Mouse (Mus musculus) E14TG2a.4 (cell line): ENCODE results near the gene Trappc3.

Experiments
- H3K27me3 ChIP-seq: 2 replicates; pipeline ENCODE4 v1.6.1; 2014; ENCODE audit warnings: low read length, control low read depth; ENCODE audit not compliant: insufficient read depth
- H3K36me3 ChIP-seq: 2 replicates; pipeline ENCODE4 v1.6.1; 2014; ENCODE audit warnings: low read length, control low read depth; ENCODE audit not compliant: insufficient read depth
- H3K4me1 ChIP-seq: replicated peaks from 2 replicates; pipeline ENCODE4 v1.6.1; 2014; ENCODE audit warnings: low read depth, low read length, control low read depth
- H3K4me3 ChIP-seq: replicated peaks from 2 replicates; pipeline ENCODE4 v1.5.1; 2014; ENCODE audit warnings: mild to moderate bottlenecking, low read length
- H3K9me3 ChIP-seq: 2 replicates; pipeline ENCODE4 v1.6.1; 2014; ENCODE audit warnings: low read length, control low read depth
- CTCF ChIP-seq: conservative IDR thresholded peaks from 2 replicates; pipeline ENCODE4 v1.5.1; 2014; ENCODE audit warnings: low read length
- NANOG ChIP-seq: IDR thresholded peaks from 2 replicates; pipeline ENCODE4 v1.6.1; 2014; ENCODE audit warnings: borderline replicate concordance, low read length, mixed read lengths
- POU5F1 ChIP-seq: IDR thresholded peaks from 2 replicates; pipeline ENCODE4 v1.6.1; 2014; ENCODE audit warnings: low read length, borderline replicate concordance

The Trappc3 gene

DNA sequence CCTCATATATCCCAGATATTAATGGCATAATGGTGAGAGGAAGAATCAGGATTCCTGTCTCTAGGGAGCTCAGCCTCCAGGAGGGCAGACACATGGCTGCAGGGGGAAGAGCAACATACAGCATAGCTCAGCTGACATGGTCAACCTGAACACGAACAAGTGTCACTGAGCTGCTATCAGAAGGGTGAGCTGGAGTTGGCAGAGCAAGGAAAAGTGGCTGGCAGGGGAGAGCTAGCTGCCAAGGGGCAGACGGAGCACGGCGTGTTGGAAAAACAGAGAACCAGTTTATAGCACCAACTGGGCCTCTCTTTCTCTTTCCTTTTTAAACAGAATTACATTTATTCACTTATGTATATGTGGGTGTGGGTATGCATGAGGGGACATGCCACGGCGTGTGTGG lies 19.6 kb upstream of the Trappc3 start:
- TF ChIP-seq NANOG = no peak
- no peak for TF ChIP-seq POU5F1
- TF ChIP-seq CTCF = no peak

DNA sequence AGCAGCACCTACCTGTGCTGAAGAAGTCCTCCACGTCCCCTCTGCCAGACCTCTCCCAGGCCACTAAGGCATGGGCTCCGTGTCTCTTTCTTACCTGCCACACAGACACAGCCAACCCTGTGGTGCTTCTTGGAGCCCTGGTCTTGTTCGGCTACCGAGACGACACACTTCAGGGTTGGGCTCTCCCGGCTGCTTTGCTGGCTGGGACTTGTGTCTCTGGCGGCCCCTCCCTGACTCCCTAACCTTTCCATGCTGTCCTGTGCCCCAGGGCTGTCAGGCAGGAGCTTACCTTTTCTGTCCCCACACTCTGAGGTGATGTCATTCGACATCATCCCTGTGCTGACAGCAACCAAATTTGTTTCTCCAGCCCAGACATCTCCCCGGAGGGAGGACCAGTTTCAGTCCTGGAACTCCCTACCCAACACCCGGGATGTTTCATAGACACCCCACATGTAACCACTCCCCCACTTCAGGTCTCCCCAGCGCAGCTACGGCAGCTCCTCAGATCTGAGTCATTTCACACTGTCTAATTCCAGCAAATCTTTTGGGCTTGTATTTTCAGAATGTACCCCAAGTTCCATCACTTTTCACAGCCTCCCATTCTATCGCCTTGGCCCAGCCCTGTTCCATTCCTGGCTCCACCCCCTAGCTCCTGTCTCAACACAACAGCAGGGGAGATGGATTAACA lies 15.8 kb upstream of the Trappc3 start:
- TF ChIP-seq NANOG (no peak), POU5F1 (no peak), CTCF (no peak)
- Histone ChIP-seq H3K27me3 (no peaks in the 10 kb centered on the region), H3K4me3 (peak overlapping the region; percentile 35), H3K36me3 (peaks cover 18% of the 10 kb centered on the region), H3K4me1 (peaks cover 85% of the 10 kb centered on the region), H3K9me3 (no peaks in the 10 kb centered on the region)

More for the DNA sequence above, 19.6 kb upstream of the Trappc3 start:
- no peak overlapping the region for H3K4me3 ChIP-seq
- H3K27me3 ChIP-seq = peaks cover 15% of the 10 kb centered on the region
- no peaks in the 10 kb centered on the region for H3K9me3 ChIP-seq
- H3K4me1 ChIP-seq = peaks cover 76% of the 10 kb centered on the region
- peaks cover 49% of the 10 kb centered on the region for H3K36me3 ChIP-seq

DNA sequence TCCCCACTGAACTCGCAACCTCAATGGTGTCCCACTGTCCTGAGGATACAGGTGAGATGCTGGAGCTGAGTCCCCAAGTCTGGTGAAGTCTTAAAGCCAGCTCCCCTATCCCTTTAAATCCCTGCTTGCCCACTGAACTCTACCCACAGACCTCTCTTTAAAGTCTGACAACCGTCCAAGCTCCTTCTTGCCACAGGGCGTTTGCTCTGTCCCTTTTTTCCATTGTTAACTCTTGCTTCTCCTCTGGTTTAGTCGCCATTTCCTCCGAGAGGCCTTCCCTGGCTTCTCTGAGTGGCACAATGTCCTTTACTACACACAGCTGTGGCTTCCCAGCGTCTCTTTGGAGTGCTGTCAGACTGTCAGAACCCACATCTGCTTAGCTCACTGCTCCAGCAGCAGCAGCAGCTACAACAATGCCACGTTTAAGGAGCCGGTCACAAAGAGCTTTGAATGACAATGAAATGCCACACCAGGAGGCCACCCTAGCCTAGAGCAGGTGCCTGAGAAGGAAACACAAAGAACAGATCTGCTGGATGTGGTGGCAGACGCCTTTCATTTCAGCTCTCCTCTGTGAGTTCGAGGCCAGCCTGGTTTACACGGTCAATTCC lies 13.8 kb upstream of the Trappc3 start:
- Histone ChIP-seq H3K4me1 (peaks cover 84% of the 10 kb centered on the region), H3K9me3 (no peaks in the 10 kb centered on the region), H3K27me3 (no peaks in the 10 kb centered on the region), H3K36me3 (0 out of 2 replicates have a peak, but pooled peaks cover 11% of the 10 kb centered on the region), H3K4me3 (peak overlapping the region; percentile 35; the same call in 1 of the 2 replicates)
- TF ChIP-seq CTCF (no peak), POU5F1 (peak; percentile 80; the same call in 1 of the 2 replicates), NANOG (peak; percentile 72; the same call in 1 of the 2 replicates)

DNA sequence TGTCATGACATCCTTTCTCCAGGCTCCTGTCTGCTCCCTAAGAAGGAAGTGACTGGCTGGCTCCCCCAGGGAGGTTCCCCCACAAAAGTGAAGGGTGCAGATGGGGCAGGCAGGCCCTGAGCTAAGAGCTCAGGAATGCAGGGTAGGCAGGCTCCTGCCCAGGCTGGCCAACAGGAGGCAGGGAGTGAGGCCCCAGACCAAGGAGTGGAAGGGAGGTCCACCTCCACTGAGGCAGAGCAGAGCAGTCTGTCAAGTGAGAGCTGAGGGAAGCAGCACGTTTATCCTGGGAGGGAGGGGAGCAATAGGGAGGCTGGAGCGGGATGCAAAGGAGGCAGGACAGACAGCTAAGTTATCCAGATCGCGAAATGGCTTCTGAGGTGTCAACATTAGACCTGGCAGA lies 11.5 kb upstream of the Trappc3 start:
- Histone ChIP-seq H3K9me3 (no peaks in the 10 kb centered on the region), H3K4me3 (no peak overlapping the region), H3K4me1 (peaks cover 96% of the 10 kb centered on the region), H3K36me3 (0 out of 2 replicates have a peak, but pooled peaks cover 8% of the 10 kb centered on the region), H3K27me3 (no peaks in the 10 kb centered on the region)
- TF ChIP-seq NANOG = no peak
- TF ChIP-seq POU5F1 = no peak
- no peak for TF ChIP-seq CTCF

DNA sequence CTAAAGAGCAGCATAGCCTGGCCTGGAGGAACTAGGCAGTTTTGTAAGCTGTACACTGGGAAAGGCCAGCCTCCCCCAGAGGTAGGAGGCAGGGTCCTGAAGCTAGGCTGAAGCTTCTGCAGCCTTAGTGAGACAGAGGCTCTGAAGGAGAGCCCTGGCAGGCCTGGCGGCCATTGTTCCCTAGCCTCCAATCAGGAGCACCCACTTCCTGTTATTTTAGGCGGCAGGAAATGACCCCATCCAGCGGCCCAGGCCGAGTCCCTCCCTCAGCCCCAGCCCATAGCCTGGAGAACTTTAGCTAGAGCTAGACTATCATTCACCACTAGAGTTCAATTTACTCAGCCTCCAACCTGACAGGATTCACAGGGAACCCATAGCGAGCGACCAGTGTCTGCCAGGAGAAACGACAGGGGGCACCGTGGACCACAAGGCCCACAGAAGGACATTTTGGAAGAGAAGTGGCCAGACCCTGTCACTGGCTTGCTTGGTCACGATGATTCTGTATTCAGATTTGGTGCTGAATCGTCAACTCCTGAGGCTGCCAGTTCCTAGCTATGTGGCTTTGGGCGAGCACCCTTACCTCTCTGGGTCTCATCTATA lies 10.4 kb upstream of the Trappc3 start:
- TF ChIP-seq CTCF (no peak), POU5F1 (no peak), NANOG (no peak)
- H3K36me3 ChIP-seq = 0 out of 2 replicates have a peak, but pooled peaks cover 4% of the 10 kb centered on the region
- H3K9me3 ChIP-seq = no peaks in the 10 kb centered on the region
- peaks cover under 1% of the 10 kb centered on the region for H3K27me3 ChIP-seq
- H3K4me1 ChIP-seq = peaks cover 89% of the 10 kb centered on the region
- H3K4me3 ChIP-seq = peak overlapping the region; percentile 49

DNA sequence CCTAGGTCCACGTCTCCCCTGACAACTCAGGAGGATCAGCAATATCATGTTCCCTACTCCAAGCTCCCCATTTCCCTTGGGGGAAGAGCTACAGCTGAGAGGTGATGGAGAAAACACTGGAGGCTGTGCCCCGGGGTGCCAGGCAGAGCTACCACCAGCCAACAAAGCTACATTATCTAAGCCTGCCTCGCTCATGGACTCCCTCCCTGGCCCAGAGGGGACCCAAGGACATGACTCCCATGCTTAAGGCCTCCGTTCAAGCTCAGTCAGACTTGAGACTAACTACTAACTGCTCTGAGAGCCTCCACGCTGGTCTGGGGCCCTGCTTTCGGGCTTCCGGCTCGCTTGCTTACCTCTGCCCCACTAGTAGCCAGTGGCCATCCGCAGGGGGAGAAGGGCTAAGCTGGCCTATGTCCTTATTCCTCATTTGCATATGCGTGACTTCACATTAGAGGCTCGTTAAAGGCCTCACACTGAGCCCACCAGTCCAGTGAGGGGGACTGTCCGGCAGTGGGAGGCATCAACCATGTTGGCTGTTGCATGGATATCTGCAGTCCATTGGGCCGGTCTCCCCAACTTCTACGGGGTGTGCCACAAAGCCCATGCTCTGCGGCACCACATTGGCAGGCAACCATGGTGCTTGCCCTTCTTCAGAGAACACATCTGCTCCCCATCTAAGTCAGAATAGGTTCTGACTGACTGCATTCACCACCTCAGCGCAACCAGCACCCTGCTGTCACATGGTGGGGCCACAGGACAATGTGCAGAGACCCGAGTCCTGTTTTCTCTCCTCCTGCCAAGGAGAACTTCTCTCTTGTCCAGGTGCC lies 9.5 kb upstream of the Trappc3 start:
- 0 out of 2 replicates have a peak, but pooled peaks cover 4% of the 10 kb centered on the region for H3K36me3 ChIP-seq
- no peaks in the 10 kb centered on the region for H3K9me3 ChIP-seq
- peak overlapping the region; percentile 49; the same call in 1 of the 2 replicates for H3K4me3 ChIP-seq
- H3K27me3 ChIP-seq = peaks cover 9% of the 10 kb centered on the region
- H3K4me1 ChIP-seq = peaks cover 89% of the 10 kb centered on the region
- no peak for TF ChIP-seq NANOG
- no peak for TF ChIP-seq CTCF
- no peak for TF ChIP-seq POU5F1

DNA sequence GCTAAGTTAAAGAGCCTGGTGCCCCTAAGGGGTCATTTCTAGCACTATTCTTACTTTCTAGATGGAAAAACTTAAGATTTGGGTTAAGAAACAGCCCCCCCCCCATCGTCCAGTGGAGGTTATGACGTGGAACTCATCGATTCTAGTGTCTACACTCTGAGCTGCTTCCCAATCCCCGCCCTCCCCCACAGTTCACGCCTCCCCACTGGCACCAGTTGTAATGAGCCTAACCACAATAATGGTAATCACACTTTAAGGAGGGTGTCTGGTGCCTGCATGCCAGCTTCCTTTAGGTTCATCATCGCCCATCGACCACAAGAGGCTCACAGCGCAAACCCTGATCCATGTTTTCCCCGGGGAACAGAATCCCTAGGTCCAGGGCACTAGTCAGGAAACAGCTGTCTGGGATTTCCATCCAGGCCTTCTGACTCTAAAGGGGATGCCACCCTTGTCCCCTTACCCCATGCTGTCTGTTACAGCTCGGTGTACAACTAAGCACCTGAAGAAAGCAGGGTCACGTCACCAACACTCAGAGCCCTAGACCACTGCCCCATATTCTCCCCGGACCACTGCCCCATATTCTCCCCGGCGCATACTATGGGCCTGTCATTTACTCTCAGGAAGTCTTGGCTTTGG lies 8.4 kb upstream of the Trappc3 start:
- TF ChIP-seq CTCF (no peak), POU5F1 (no peak), NANOG (no peak)
- H3K4me3 ChIP-seq = peak overlapping the region; percentile 91; the same call in 1 of the 2 replicates
- peaks cover 84% of the 10 kb centered on the region for H3K4me1 ChIP-seq
- H3K36me3 ChIP-seq = 0 out of 2 replicates have a peak, but pooled peaks cover 4% of the 10 kb centered on the region
- H3K9me3 ChIP-seq = no peaks in the 10 kb centered on the region
- H3K27me3 ChIP-seq = peaks cover 16% of the 10 kb centered on the region
